Comparison of ENCODE assay signal across 19 mouse cellular contexts in the genomic region with DNA sequence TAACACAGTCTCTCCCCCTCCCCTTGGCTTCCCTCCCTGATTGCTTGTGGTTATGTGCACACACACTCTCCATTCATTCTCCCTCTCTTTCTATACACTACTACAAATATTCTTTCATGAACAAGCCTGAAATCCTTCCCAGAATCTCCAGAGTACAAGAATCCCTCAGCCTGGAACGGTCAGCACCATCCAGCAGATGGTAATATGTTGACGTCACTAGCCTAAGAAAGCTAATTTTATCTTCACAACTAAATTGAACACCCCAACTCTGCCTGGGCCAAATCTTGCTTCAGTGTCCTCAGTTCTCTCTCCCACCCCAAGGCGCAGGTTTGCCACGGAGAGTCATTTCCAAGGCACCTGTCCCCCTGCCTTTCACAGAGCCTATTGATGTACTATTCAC.
DNase-seq lines count a peak whose midpoint lies in the region; ATAC-seq lines count a peak whose summit lies in the region.
"Had no signal": no experiment of that assay in that cellular context is flagged by ENCODE, and none has a peak within 500 bp of the region (broad histone marks: within the 10 kb centered on the region; RNA-seq: fewer than 3 reads in every experiment).

No protein-coding gene starts in this region.

- DNase-seq in cerebellum, postnatal 25 days, result peak; percentile 33 to 40
- no peak for DNase-seq in cerebellum, adult 9-11 months
- DNase-seq in heart, adult 11 months, result peak; percentile 37
- DNase-seq in right cerebral cortex, adult 18-20 months, result peak; percentile 36
- no peak for DNase-seq in right cerebral cortex, postnatal 14 days
- DNase-seq in telencephalon, adult 2 months (ENCODE audit: low read depth, low spot score), result peak; percentile 72
- no peak for DNase-seq in spleen, postnatal 14 days (ENCODE audit: low spot score in 2 of 2)
- DNase-seq: adrenal gland, adult 2 months; cerebellum, adult 11 months; cerebellum, postnatal 36 days; gastrocnemius, postnatal 36 days; heart, adult 18-20 months had no signal

- no peak overlapping the region for H3K9ac ChIP-seq in heart, embryonic 11.5 days (ENCODE audit: low read depth, low read length)
- H3K9ac ChIP-seq: forebrain, embryonic 13.5 days; heart, embryonic 15.5 days; hindbrain, embryonic 13.5 days had no signal

- H3K4me3 ChIP-seq in heart, embryonic 11.5 days (ENCODE audit: low read depth, low read length), result no peak overlapping the region
- H3K4me3 ChIP-seq: embryonic facial prominence, embryonic 10.5 days; forebrain, embryonic 13.5 days; heart, embryonic 10.5 days; heart, embryonic 15.5 days; hindbrain, embryonic 13.5 days had no signal

- H3K4me1 ChIP-seq in heart, embryonic 11.5 days (ENCODE audit: control insufficient read depth, insufficient read depth, low read length), result no peaks in the 10 kb centered on the region
- H3K4me1 ChIP-seq: embryonic facial prominence, embryonic 10.5 days; forebrain, embryonic 13.5 days; heart, embryonic 10.5 days; heart, embryonic 15.5 days had no signal

- no peaks in the 10 kb centered on the region for H3K36me3 ChIP-seq in heart, embryonic 11.5 days (ENCODE audit: control insufficient read depth, insufficient read depth, low read length)
- H3K36me3 ChIP-seq: embryonic facial prominence, embryonic 10.5 days; heart, embryonic 10.5 days; heart, embryonic 15.5 days had no signal

- H3K9me3 ChIP-seq in heart, embryonic 11.5 days (replicated peaks; ENCODE audit: control insufficient read depth, low read length), result no peaks in the 10 kb centered on the region
- H3K9me3 ChIP-seq: embryonic facial prominence, embryonic 10.5 days; forebrain, embryonic 13.5 days; heart, embryonic 10.5 days; heart, embryonic 15.5 days; hindbrain, embryonic 13.5 days had no signal

- no peak overlapping the region for H3K4me2 ChIP-seq in heart, embryonic 11.5 days
- H3K4me2 ChIP-seq: forebrain, embryonic 13.5 days; heart, embryonic 15.5 days; hindbrain, embryonic 13.5 days had no signal

- no peaks in the 10 kb centered on the region for H3K27me3 ChIP-seq in heart, embryonic 11.5 days (ENCODE audit: control insufficient read depth, insufficient read depth, low read length)
- H3K27me3 ChIP-seq: forebrain, embryonic 13.5 days; heart, embryonic 15.5 days; hindbrain, embryonic 13.5 days had no signal

- 76% methylated on average over 4 of the region's 4 CpGs for WGBS in heart, embryonic 11.5 days (ENCODE audit: insufficient replicate concordance)

- no peak overlapping the region for H3K27ac ChIP-seq in heart, embryonic 11.5 days (ENCODE audit: low read depth, low read length)
- H3K27ac ChIP-seq: embryonic facial prominence, embryonic 10.5 days; forebrain, embryonic 13.5 days; heart, embryonic 10.5 days; heart, embryonic 15.5 days; hindbrain, embryonic 13.5 days; hindbrain, postnatal 0 days had no signal

- no peak for ATAC-seq in heart, embryonic 11.5 days (replicated peaks; ENCODE audit: insufficient number of reproducible peaks, low FRiP score, low TSS enrichment)
- ATAC-seq: forebrain, embryonic 13.5 days; hindbrain, postnatal 0 days had no signal

Comparison
In these comparisons a context has a peak if more than half of its experiments do, and no peak if none do; other contexts are left out.
1. DNase-seq: peak in cerebellum, postnatal 25 days (2 of 2), heart, adult 11 months (single experiment), right cerebral cortex, adult 18-20 months (single experiment) and telencephalon, adult 2 months (single experiment); none in cerebellum, adult 9-11 months (single experiment), right cerebral cortex, postnatal 14 days (single experiment) and spleen, postnatal 14 days (0 of 2).